Mouse (Mus musculus) megakaryocyte, embryonic 14.5 days (primary cell): ENCODE measurements around the gene Xpnpep2.

ENCODE experiments used
- FLI1 ChIP-seq: IDR thresholded peaks from 2 replicates; pipeline ENCODE4 v1.6.1; 2012; ENCODE audit warnings: low read length, inconsistent platforms, mixed read lengths
- GATA1 ChIP-seq: IDR thresholded peaks from 3 replicates; pipeline ENCODE4 v1.6.1; 2012; ENCODE audit warnings: mixed read lengths, low read length, inconsistent platforms, borderline replicate concordance

GRCm38 (mm10) chrX:48092129-48092528, 16.4 kb upstream of the Xpnpep2 start:
- TF ChIP-seq GATA1 (no peak), FLI1 (no peak)
